In genomic region chr10:62506019-62506556, GRCm38 (mm10) we compare ENCODE assay signal across 13 mouse cellular contexts. TPM values are rescaled to one million over a fixed set of nuclear protein-coding genes. Genes with fewer than 3 reads are reported as not detected.
DNase-seq lines count a peak whose midpoint lies in the region; ATAC-seq and TF ChIP-seq lines count a peak whose summit lies in the region.
"Had no signal": no experiment of that assay in that cellular context is flagged by ENCODE, and none has a peak within 500 bp of the region (broad histone marks: within the 10 kb centered on the region; RNA-seq: fewer than 3 reads in every experiment).

No protein-coding gene starts in this region.

- ATAC-seq in megakaryocyte-erythroid progenitor cell, adult 5-6 weeks (replicated peaks; ENCODE audit: low FRiP score, low TSS enrichment, poor library complexity, severe bottlenecking), result peak; percentile 25
- no peak for ATAC-seq in hindbrain, postnatal 0 days
- ATAC-seq: forebrain, embryonic 14.5 days; Patski had no signal

- no peak overlapping the region for H3K4me2 ChIP-seq in hindbrain, postnatal 0 days (ENCODE audit: low read depth, low read length)
- H3K4me2 ChIP-seq: hindbrain, embryonic 15.5 days; neural tube, embryonic 13.5 days had no signal

- no peak overlapping the region for H3K9ac ChIP-seq in hindbrain, postnatal 0 days (replicated peaks; ENCODE audit: low read length)
- H3K9ac ChIP-seq: hindbrain, embryonic 15.5 days; neural tube, embryonic 13.5 days had no signal

- H3K27me3 ChIP-seq in hindbrain, postnatal 0 days (ENCODE audit: insufficient read depth, low read length), result no peaks in the 10 kb centered on the region; the same call in 1 of the 2 replicates
- H3K27me3 ChIP-seq: Patski had no signal

- intact Hi-C loops in left cerebral cortex, adult 2 months (cut with DNase I), result no loop called here
- intact Hi-C loops in left cerebral cortex, postnatal 25 days (cut with DNase I), result no loop called here
- intact Hi-C loops in left cerebral cortex, postnatal 14 days (cut with DNase I), result no loop called here

- DNase-seq in left cerebral cortex, adult 2 months (ENCODE audit: extremely low spot score in 1 of 2, low spot score in 2 of 2), result no peak
- no peak for DNase-seq in left cerebral cortex, postnatal 25 days (ENCODE audit: low spot score in 2 of 2)
- peak; percentile 41 for DNase-seq in liver
- DNase-seq in hindbrain, postnatal 0 days (ENCODE audit: low spot score), result no peak
- DNase-seq in ovary, postnatal 10 days (ENCODE audit: low spot score), result no peak
- DNase-seq in left cerebral cortex, postnatal 14 days (ENCODE audit: low spot score in 2 of 2), result no peak
- DNase-seq in layer of hippocampus, postnatal 14 days (ENCODE audit: low spot score in 2 of 2), result no peak
- DNase-seq: cerebellum, adult 8-10 months had no signal

- H3K4me1 ChIP-seq in hindbrain, postnatal 0 days (ENCODE audit: insufficient read depth, low read length), result no peaks in the 10 kb centered on the region

- no peak for TF ChIP-seq CTCF in left cerebral cortex, adult 2 months (IDR thresholded peaks at IDR 0.05)
- TF ChIP-seq CTCF in hindbrain, postnatal 0 days (IDR thresholded peaks at IDR 0.05; ENCODE audit: low read depth), result no peak

- no peaks in the 10 kb centered on the region for H3K9me3 ChIP-seq in hindbrain, postnatal 0 days (ENCODE audit: low read length)
- H3K9me3 ChIP-seq: hindbrain, embryonic 15.5 days; neural tube, embryonic 13.5 days had no signal

- H3K36me3 ChIP-seq in hindbrain, postnatal 0 days (ENCODE audit: insufficient read depth, low read length), result no peaks in the 10 kb centered on the region
- H3K36me3 ChIP-seq: hindbrain, embryonic 15.5 days; neural tube, embryonic 13.5 days had no signal

- H3K4me3 ChIP-seq in left cerebral cortex, adult 2 months, result no peak overlapping the region
- H3K4me3 ChIP-seq in hindbrain, postnatal 0 days (ENCODE audit: low read length), result no peak overlapping the region
- H3K4me3 ChIP-seq: hindbrain, embryonic 15.5 days; neural tube, embryonic 13.5 days had no signal

- peak overlapping the region; percentile 36; the same call in 1 of the 2 replicates for H3K27ac ChIP-seq in left cerebral cortex, adult 2 months
- no peak overlapping the region for H3K27ac ChIP-seq in hindbrain, postnatal 0 days
- H3K27ac ChIP-seq: hindbrain, embryonic 15.5 days; neural tube, embryonic 13.5 days had no signal

- 85% methylated on average over 17 of the region's 17 CpGs for WGBS in hindbrain, postnatal 0 days

RNA-seq across cellular contexts. Expression of gene Vps26a, which starts 19.5 kb away (rescaled TPM):
- total RNA-seq in left cerebral cortex, adult 2 months (2021), result 10 to 100 TPM; 46.9 to 47.4 TPM
- total RNA-seq in left cerebral cortex, postnatal 25 days (2021), result 10 to 100 TPM; 48.9 to 52.9 TPM
- total RNA-seq in megakaryocyte-erythroid progenitor cell, adult 5-6 weeks (2014; fragmentation: Nextera tagmentation), result 44.1 and 55.2 TPM in 2 replicates
- total RNA-seq in megakaryocyte-erythroid progenitor cell, adult 5-6 weeks (2017), result 75.5 and 79.0 TPM in 2 replicates
- total RNA-seq in hindbrain, postnatal 0 days (2014; rRNA removed), result 21.6 and 21.8 TPM in 2 replicates
- 45.7 and 52.4 TPM in 2 replicates for polyA plus RNA-seq in hindbrain, postnatal 0 days (2015; fragmentation: Nextera tagmentation; extraction: Ambion mirVana)
- total RNA-seq in left cerebral cortex, postnatal 14 days (2021), result 10 to 100 TPM; 45.5 to 46.5 TPM
- total RNA-seq in layer of hippocampus, postnatal 14 days (2021), result 10 to 100 TPM; 40.3 to 42.2 TPM

RNA-seq across cellular contexts. Expression of gene Srgn, which starts 21.2 kb away (rescaled TPM):
- 1 to 10 TPM; 7.1 to 9.7 TPM for total RNA-seq in left cerebral cortex, adult 2 months (2021)
- total RNA-seq in left cerebral cortex, postnatal 25 days (2021), result 1 to 10 TPM; 8.2 to 9.1 TPM
- total RNA-seq in megakaryocyte-erythroid progenitor cell, adult 5-6 weeks (2014; fragmentation: Nextera tagmentation), result 322 and 332 TPM in 2 replicates
- 732 and 1,011 TPM in 2 replicates for total RNA-seq in megakaryocyte-erythroid progenitor cell, adult 5-6 weeks (2017)
- total RNA-seq in hindbrain, postnatal 0 days (2014; rRNA removed), result 6.5 and 7.4 TPM in 2 replicates
- polyA plus RNA-seq in hindbrain, postnatal 0 days (2015; fragmentation: Nextera tagmentation; extraction: Ambion mirVana), result 20.8 and 22.0 TPM in 2 replicates
- 10 to 100 TPM in 1 of 2 experiments, 1 to 10 TPM in 1; 9.7 to 11.1 TPM for total RNA-seq in left cerebral cortex, postnatal 14 days (2021)
- 10 to 100 TPM; 10.0 to 11.9 TPM for total RNA-seq in layer of hippocampus, postnatal 14 days (2021)
- polyA plus RNA-seq: Patski had no signal

RNA-seq across cellular contexts. Expression of gene Supv3l1, which starts 56.5 kb away (rescaled TPM):
- 10 to 100 TPM; 21.8 to 24.8 TPM for total RNA-seq in left cerebral cortex, adult 2 months (2021)
- 10 to 100 TPM; 22.0 to 22.6 TPM for total RNA-seq in left cerebral cortex, postnatal 25 days (2021)
- total RNA-seq in megakaryocyte-erythroid progenitor cell, adult 5-6 weeks (2014; fragmentation: Nextera tagmentation), result 61.9 and 63.9 TPM in 2 replicates
- total RNA-seq in megakaryocyte-erythroid progenitor cell, adult 5-6 weeks (2017), result 60.6 and 72.4 TPM in 2 replicates
- total RNA-seq in hindbrain, postnatal 0 days (2014; rRNA removed), result 24.8 and 25.8 TPM in 2 replicates
- 15.8 and 16.7 TPM in 2 replicates for polyA plus RNA-seq in hindbrain, postnatal 0 days (2015; fragmentation: Nextera tagmentation; extraction: Ambion mirVana)
- 10 to 100 TPM; 22.6 to 23.2 TPM for total RNA-seq in left cerebral cortex, postnatal 14 days (2021)
- total RNA-seq in layer of hippocampus, postnatal 14 days (2021), result 10 to 100 TPM; 20.8 to 22.6 TPM

RNA-seq across cellular contexts. Expression of gene 4930507D05Rik, which starts 56.8 kb away (rescaled TPM):
- total RNA-seq in left cerebral cortex, adult 2 months (2021), result 1 to 10 TPM; 1.1 to 1.4 TPM
- total RNA-seq in left cerebral cortex, postnatal 25 days (2021), result 1 to 10 TPM; 1.3 to 1.8 TPM
- 1.2 and 1.4 TPM in 2 replicates for total RNA-seq in megakaryocyte-erythroid progenitor cell, adult 5-6 weeks (2014; fragmentation: Nextera tagmentation)
- total RNA-seq in megakaryocyte-erythroid progenitor cell, adult 5-6 weeks (2017), result 0.99 and 1.2 TPM in 2 replicates
- 1.9 and 2.4 TPM in 2 replicates for total RNA-seq in hindbrain, postnatal 0 days (2014; rRNA removed)
- 1.0 and 1.5 TPM in 2 replicates for polyA plus RNA-seq in hindbrain, postnatal 0 days (2015; fragmentation: Nextera tagmentation; extraction: Ambion mirVana)
- total RNA-seq in left cerebral cortex, postnatal 14 days (2021), result 1 to 10 TPM; 2.2 to 3.1 TPM
- 1 to 10 TPM; 1.6 to 1.8 TPM for total RNA-seq in layer of hippocampus, postnatal 14 days (2021)

Comparison
In these comparisons a context has a peak if more than half of its experiments do, and no peak if none do; other contexts are left out.
1. RNA of gene Srgn, which starts 21.2 kb away (total RNA-seq): 322 to 1,011 TPM in megakaryocyte-erythroid progenitor cell, adult 5-6 weeks; 10.0 to 11.9 TPM in layer of hippocampus, postnatal 14 days, 9.7 to 11.1 TPM in left cerebral cortex, postnatal 14 days, 7.1 to 9.7 TPM in left cerebral cortex, adult 2 months, 8.2 to 9.1 TPM in left cerebral cortex, postnatal 25 days and 6.5 to 7.4 TPM in hindbrain, postnatal 0 days; every median in the first group is over 10 times any median in the second.